Mouse (Mus musculus): ENCODE measurements around the gene Rpl11.

DNA sequence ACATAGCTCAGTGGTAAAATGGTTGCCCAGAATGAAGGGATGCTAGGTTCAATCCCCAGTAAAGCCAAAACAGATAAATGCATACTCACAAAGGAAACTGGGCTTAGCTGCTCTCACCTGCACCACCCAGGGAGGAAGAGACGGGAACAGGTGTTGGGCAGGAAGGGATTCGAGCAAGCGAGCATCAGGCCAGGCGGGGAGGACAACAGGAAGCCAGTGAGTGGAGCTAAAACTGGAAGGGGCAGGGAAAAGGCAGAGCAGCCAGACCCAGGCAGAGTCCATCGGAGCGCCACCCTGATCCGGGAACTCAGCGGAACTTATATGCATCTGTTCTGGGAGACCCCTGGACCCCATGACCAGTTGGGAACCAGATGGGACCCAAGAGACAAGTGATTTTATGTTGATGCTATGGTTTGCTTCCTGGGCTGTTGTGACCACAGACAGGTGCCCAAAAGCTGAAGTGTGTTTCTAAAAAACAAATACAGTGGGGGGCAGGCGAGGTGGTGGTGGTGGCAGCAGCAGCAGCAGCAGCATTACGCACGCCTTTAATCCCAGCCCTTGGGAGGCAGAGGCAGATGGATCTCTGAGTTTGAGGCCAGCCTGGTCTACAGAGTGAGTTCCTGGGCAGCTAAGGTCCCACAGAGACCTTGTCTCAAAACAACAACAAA, 43.4 kb upstream of the Rpl11 start:
- no peak for TF ChIP-seq CTCF (IDR thresholded peaks at IDR 0.05; ENCODE audit: control insufficient read depth, insufficient read depth, low read length)
- no peak for TF ChIP-seq POLR2A (IDR thresholded peaks at IDR 0.05; ENCODE audit: borderline replicate concordance, control insufficient read depth, low read depth, low read length)
